Mouse (Mus musculus): ENCODE data around the gene Dbi. TPM values are rescaled to one million over a fixed set of nuclear protein-coding genes. Genes with fewer than 3 reads are reported as not detected.

Dbi gene
- 693 and 727 TPM in 2 replicates for polyA plus RNA-seq (2016; fragmentation: Nextera tagmentation; extraction: Ambion mirVana)

GRCm38 (mm10) chr1:120120969-120121811, at the start of gene Dbi, which contains the start of gene 3110009E18Rik:
Dbi (minus strand) TSS chr1:120121078.
3110009E18Rik (plus strand) TSS chr1:120121187.
- Histone ChIP-seq H3K9me3 (no peaks in the 10 kb centered on the region), H3K4me1 (peaks cover 39% of the 10 kb centered on the region), H3K4me3 (peak within 1 kb of the TSS; percentile 70), H3K36me3 (replicated peaks) (peaks cover 32% of the 10 kb centered on the region), H3K27ac (replicated peaks) (peak within 1 kb of the TSS; percentile 89), H3K27me3 (replicated peaks; ENCODE audit: low read depth, poor library complexity, severe bottlenecking) (no peaks in the 10 kb centered on the region)
- DNase-seq (ENCODE audit: low spot score), result peak; percentile 98
- WGBS, result 2% methylated on average over 52 of the region's 52 CpGs

GRCm38 (mm10) chr1:120170307-120170706, 49.4 kb upstream of the Dbi start:
- H3K36me3 ChIP-seq (replicated peaks), result no peaks in the 10 kb centered on the region
- H3K4me1 ChIP-seq, result no peaks in the 10 kb centered on the region
- H3K27me3 ChIP-seq (replicated peaks; ENCODE audit: low read depth, poor library complexity, severe bottlenecking), result no peaks in the 10 kb centered on the region
- no peak for DNase-seq (ENCODE audit: low spot score)
- no peak overlapping the region for H3K4me3 ChIP-seq
- H3K27ac ChIP-seq (replicated peaks), result no peak overlapping the region
- WGBS, result 82% methylated on average over 7 of the region's 7 CpGs
- H3K9me3 ChIP-seq, result no peaks in the 10 kb centered on the region

DNA sequence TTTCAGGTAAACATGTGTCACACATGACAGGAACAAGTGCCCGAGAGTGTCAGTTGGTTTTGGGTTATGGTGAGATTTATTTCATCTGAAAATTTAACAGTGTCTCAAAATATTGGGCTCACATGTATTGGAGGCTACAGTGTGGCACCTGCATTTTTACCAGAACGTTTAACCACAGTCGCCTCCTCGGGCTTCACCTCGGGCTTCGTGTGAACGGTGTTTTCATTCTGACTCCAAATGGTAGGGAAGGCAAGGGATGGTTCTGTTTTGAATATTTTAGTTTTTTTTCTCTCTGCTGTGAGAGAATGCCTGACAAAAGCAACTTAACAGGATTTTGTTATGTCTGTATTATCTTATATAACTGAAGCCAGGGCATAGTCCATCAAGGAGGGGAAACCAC, 47.8 kb upstream of the Dbi start:
- H3K36me3 ChIP-seq (replicated peaks), result no peaks in the 10 kb centered on the region
- H3K4me1 ChIP-seq, result no peaks in the 10 kb centered on the region
- 89% methylated on average over 7 of the region's 7 CpGs for WGBS
- no peak for DNase-seq (ENCODE audit: low spot score)
- no peaks in the 10 kb centered on the region for H3K9me3 ChIP-seq
- no peak overlapping the region for H3K4me3 ChIP-seq
- no peak overlapping the region for H3K27ac ChIP-seq (replicated peaks)
- H3K27me3 ChIP-seq (replicated peaks; ENCODE audit: low read depth, poor library complexity, severe bottlenecking), result no peaks in the 10 kb centered on the region

DNA sequence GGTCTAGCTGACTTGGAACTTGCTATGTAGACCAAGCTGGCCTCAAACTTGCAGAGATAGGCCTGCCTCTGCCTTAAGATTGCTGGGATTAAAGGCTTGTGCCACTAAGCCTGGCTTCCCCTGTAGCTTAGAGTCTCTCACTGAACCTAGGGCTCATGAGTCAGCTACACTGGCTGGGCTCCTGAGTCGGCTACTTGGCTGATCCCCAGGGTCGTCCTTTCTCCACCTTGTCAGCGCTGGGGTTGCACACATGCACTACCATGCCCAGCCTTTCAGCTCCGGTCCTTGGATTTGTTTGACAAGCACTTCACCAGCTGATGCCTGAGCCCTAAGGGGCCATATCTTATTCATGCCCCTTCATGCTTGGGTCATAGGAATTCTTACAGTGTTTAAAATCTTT, 47.1 kb upstream of the Dbi start:
- Histone ChIP-seq H3K27me3 (replicated peaks; ENCODE audit: low read depth, poor library complexity, severe bottlenecking) (no peaks in the 10 kb centered on the region), H3K36me3 (replicated peaks) (no peaks in the 10 kb centered on the region), H3K4me1 (no peaks in the 10 kb centered on the region), H3K27ac (replicated peaks) (no peak overlapping the region), H3K9me3 (no peaks in the 10 kb centered on the region), H3K4me3 (no peak overlapping the region)
- WGBS, result 76% methylated on average over 4 of the region's 4 CpGs
- no peak for DNase-seq (ENCODE audit: low spot score)

DNA sequence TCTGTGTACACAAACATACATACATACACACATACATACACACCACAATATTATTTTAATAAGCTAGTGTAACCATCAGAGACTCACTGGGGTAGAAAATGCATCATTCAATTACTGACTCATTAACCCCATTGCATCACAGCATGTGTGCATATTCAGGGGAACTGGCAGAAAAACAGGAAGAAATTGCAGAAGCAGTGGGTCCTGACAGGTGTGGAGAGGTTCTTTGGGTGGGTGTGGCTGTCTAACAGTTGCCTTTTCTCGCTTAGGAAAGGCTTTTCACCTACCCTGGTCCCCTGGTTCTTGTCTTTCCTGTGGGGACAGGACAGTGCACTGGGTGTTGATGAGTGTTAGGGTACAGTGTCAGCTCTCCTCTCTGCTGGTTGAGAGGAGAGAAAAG, 41.7 kb upstream of the Dbi start:
- Histone ChIP-seq H3K4me3 (no peak overlapping the region), H3K9me3 (no peaks in the 10 kb centered on the region), H3K36me3 (replicated peaks) (no peaks in the 10 kb centered on the region), H3K27ac (replicated peaks) (no peak overlapping the region), H3K27me3 (replicated peaks; ENCODE audit: low read depth, poor library complexity, severe bottlenecking) (no peaks in the 10 kb centered on the region), H3K4me1 (peaks cover 16% of the 10 kb centered on the region)
- DNase-seq (ENCODE audit: low spot score), result no peak
- 83% methylated on average over 1 of the region's 1 CpGs for WGBS

DNA sequence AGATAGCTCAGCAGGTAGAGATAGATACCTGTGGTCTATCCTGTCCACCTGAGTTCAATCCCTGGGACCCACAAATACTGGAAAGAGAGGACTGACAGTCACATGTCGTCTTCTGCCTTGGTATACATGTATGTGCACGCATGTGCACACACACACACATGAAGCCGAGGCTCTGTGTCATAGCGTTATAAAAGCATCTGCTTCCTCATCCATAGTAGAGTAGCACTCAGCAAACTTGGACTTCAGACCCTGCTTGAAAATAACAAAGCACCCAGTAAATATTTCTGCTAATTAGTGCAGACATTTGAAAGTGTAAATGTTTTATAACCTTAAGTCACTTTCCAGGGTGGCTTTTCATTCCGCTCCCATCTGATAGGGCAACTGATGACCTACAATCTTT, 40.6 kb upstream of the Dbi start:
- 93% methylated on average over 5 of the region's 5 CpGs for WGBS
- H3K4me3 ChIP-seq, result no peak overlapping the region
- no peaks in the 10 kb centered on the region for H3K36me3 ChIP-seq (replicated peaks)
- peaks cover 16% of the 10 kb centered on the region for H3K4me1 ChIP-seq
- DNase-seq (ENCODE audit: low spot score), result no peak
- H3K9me3 ChIP-seq, result no peaks in the 10 kb centered on the region
- H3K27ac ChIP-seq (replicated peaks), result no peak overlapping the region
- H3K27me3 ChIP-seq (replicated peaks; ENCODE audit: low read depth, poor library complexity, severe bottlenecking), result no peaks in the 10 kb centered on the region

GRCm38 (mm10) chr1:120158474-120159127, 37.7 kb upstream of the Dbi start:
- DNase-seq (ENCODE audit: low spot score), result no peak
- Histone ChIP-seq H3K27me3 (replicated peaks; ENCODE audit: low read depth, poor library complexity, severe bottlenecking) (no peaks in the 10 kb centered on the region), H3K9me3 (no peaks in the 10 kb centered on the region), H3K4me1 (peaks cover 16% of the 10 kb centered on the region), H3K27ac (replicated peaks) (no peak overlapping the region), H3K4me3 (no peak overlapping the region), H3K36me3 (replicated peaks) (no peaks in the 10 kb centered on the region)
- 88% methylated on average over 9 of the region's 9 CpGs for WGBS

- Histone ChIP-seq H3K36me3 (replicated peaks) (no peaks in the 10 kb centered on the region), H3K4me3 (no peak overlapping the region), H3K27me3 (replicated peaks; ENCODE audit: low read depth, poor library complexity, severe bottlenecking) (no peaks in the 10 kb centered on the region), H3K4me1 (peaks cover 16% of the 10 kb centered on the region), H3K27ac (replicated peaks) (no peak overlapping the region), H3K9me3 (no peaks in the 10 kb centered on the region)
- WGBS, result 22% methylated on average over 1 of the region's 1 CpGs
- peak; percentile 56 for DNase-seq (ENCODE audit: low spot score)
These were observed 34.4 kb upstream of the Dbi start for GRCm38 (mm10) chr1:120155325-120155724.

- no peaks in the 10 kb centered on the region for H3K36me3 ChIP-seq (replicated peaks)
- H3K27ac ChIP-seq (replicated peaks), result no peak overlapping the region
- no peak overlapping the region for H3K4me3 ChIP-seq
- no peaks in the 10 kb centered on the region for H3K9me3 ChIP-seq
- 0 out of 2 replicates have a peak, but pooled peaks cover 5% of the 10 kb centered on the region for H3K4me1 ChIP-seq
- no peaks in the 10 kb centered on the region for H3K27me3 ChIP-seq (replicated peaks; ENCODE audit: low read depth, poor library complexity, severe bottlenecking)
- peak; percentile 41 for DNase-seq (ENCODE audit: low spot score)
These were observed 33.4 kb upstream of the Dbi start for GRCm38 (mm10) chr1:120154232-120154631.

DNA sequence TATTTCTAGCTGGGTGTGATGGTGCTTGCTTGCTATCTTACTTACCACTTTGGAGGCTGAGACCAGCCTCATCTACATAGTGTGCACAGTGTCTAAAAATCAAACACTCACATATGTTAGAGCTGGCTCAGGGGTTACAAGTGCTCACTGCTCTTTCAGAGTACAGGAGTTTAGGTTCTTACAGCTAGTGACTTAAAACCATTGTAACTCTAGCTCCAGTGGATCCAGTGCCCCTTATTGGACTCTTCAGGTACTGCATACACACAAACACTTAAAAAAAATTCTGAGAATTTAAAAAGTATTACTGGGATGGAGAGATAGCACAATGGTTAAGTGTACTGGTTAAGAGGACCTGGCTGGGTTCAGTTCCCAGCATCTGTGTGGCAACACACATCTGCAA, 26.1 kb upstream of the Dbi start:
- no peak for DNase-seq (ENCODE audit: low spot score)
- H3K4me1 ChIP-seq, result 0 out of 2 replicates have a peak, but pooled peaks cover 4% of the 10 kb centered on the region
- H3K36me3 ChIP-seq (replicated peaks), result no peaks in the 10 kb centered on the region
- H3K27me3 ChIP-seq (replicated peaks; ENCODE audit: low read depth, poor library complexity, severe bottlenecking), result no peaks in the 10 kb centered on the region
- no peak overlapping the region for H3K4me3 ChIP-seq
- H3K27ac ChIP-seq (replicated peaks), result no peak overlapping the region
- no peaks in the 10 kb centered on the region for H3K9me3 ChIP-seq

DNA sequence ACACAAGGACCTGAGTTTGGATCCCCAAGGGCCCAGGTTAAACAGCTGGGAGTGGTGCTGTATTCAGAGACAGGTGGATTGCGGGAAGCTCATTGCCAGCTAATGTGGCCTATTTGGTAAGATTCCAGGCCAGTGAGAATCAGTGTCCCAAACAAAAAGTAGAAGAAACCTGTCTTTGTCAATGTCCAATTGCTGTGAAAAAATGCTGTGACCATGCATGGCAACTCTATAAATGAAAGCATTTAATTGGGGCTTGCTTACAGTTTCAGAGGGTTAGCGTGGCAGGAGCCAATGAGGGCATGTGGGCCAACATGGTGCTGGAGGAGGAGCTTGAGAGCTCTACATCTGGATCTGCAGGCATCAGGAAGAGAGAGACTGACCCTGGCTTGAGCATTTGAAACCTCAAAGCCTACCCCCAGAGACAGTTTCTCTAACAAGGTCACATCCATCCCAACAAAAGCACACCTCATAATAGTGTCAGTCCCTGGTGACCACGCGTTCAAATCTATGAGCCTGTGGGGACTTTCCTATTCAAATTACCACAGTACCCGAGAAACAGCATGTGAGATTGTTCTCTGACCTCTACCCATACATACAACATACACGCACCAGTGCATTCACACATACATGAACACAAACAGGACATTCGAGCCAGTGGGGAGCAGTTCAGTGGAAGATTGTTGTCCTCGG, 24.8 kb upstream of the Dbi start:
- 89% methylated on average over 8 of the region's 8 CpGs for WGBS
- Histone ChIP-seq H3K9me3 (no peaks in the 10 kb centered on the region), H3K36me3 (replicated peaks) (no peaks in the 10 kb centered on the region), H3K27ac (replicated peaks) (no peak overlapping the region), H3K4me1 (0 out of 2 replicates have a peak, but pooled peaks cover 4% of the 10 kb centered on the region), H3K4me3 (no peak overlapping the region), H3K27me3 (replicated peaks; ENCODE audit: low read depth, poor library complexity, severe bottlenecking) (no peaks in the 10 kb centered on the region)
- no peak for DNase-seq (ENCODE audit: low spot score)

GRCm38 (mm10) chr1:120142551-120142950, 21.7 kb upstream of the Dbi start:
- no peak overlapping the region for H3K27ac ChIP-seq (replicated peaks)
- no peaks in the 10 kb centered on the region for H3K27me3 ChIP-seq (replicated peaks; ENCODE audit: low read depth, poor library complexity, severe bottlenecking)
- H3K36me3 ChIP-seq (replicated peaks), result no peaks in the 10 kb centered on the region
- no peaks in the 10 kb centered on the region for H3K9me3 ChIP-seq
- no peak for DNase-seq (ENCODE audit: low spot score)
- 0 out of 2 replicates have a peak, but pooled peaks cover 4% of the 10 kb centered on the region for H3K4me1 ChIP-seq
- no peak overlapping the region for H3K4me3 ChIP-seq
- 86% methylated on average over 5 of the region's 5 CpGs for WGBS
